Mouse (Mus musculus) mammary gland, adult 2 months (tissue): ENCODE results near the gene Gm11757. TPM values are rescaled to one million over a fixed set of nuclear protein-coding genes. Genes with fewer than 3 reads are reported as not detected.

Source experiments
- polyA plus RNA-seq: library from polyadenylated mRNA; depleted of rRNA; stranded (reverse); fragments of >200 nt; gene quantifications from 2 replicates; pipeline ENCODE4 v1.2.3, GENCODE M21; 2012; ENCODE audit warnings: low replicate concordance; rRNA removed

Gm11757 gene
- polyA plus RNA-seq: not detected in 2 replicates

DNA sequence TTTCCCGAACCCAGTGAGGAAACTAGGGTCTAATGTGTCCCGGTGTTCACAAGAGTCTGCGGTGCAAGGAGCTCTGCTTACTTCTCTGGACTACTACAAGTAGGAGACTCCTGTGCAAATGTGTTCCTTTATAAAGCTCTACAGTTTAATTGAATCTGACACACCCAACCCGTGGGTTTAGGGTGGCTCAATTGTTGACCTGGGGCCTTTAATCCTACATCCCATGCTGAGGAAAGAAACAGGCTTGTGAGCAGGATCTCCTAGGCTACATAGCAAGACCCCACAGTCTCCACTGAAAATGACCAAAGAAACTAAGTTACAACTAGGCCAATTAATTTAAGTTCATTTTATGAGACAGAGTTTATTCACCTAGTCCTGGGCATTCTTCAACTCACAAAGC, at the start of gene Gm11757:
Gene Gm11757 (minus strand): TSS at position 101 of the 400 bp plus-strand sequence.

DNA sequence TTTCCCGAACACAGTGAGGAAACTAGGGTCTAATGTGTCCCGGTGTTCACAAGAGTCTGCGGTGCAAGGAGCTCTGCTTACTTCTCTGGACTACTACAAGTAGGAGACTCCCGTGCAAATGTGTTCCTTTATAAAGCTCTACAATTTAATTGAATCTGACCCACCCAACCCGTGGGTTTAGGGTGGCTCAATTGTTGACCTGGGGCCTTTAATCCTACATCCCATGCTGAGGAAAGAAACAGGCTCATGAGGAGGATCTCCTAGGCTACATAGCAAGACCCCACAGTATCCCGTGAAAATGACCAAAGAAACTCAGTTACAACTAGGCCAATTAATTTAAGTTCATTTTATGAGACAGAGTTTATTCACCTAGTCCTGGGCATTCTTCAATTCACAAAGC, 29.7 kb upstream of the Gm11757 start, which contains the start of gene Gm11756:
Gene Gm11756 (minus strand): TSS at position 101 of the 400 bp plus-strand sequence.

GRCm38 (mm10) chr4:73905853-73906252, 14.9 kb upstream of the Gm11757 start, which contains the start of gene Gm13871:
Gm13871 (minus strand) TSS chr4:73905953.

DNA sequence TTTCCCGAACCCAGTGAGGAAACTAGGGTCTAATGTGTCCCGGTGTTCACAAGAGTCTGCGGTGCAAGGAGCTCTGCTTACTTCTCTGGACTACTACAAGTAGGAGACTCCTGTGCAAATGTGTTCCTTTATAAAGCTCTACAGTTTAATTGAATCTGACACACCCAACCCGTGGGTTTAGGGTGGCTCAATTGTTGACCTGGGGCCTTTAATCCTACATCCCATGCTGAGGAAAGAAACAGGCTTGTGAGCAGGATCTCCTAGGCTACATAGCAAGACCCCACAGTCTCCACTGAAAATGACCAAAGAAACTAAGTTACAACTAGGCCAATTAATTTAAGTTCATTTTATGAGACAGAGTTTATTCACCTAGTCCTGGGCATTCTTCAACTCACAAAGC, 14.7 kb downstream of the Gm11757 start, which contains the start of gene Gm11758:
Gene Gm11758 (minus strand): TSS at position 101 of the 400 bp plus-strand sequence.

Other genes starting within 250 kb of the Gm11757 start
- not detected in 2 replicates for gene Gm11239, start 222.8 kb downstream of the Gm11757 start, polyA plus RNA-seq
- gene Gm428, start 207.6 kb downstream of the Gm11757 start, polyA plus RNA-seq: not detected in 2 replicates
- gene Rasef, start 100.1 kb downstream of the Gm11757 start, polyA plus RNA-seq: 2.3 and 2.9 TPM in 2 replicates
- gene Gm11758, start 14.8 kb downstream of the Gm11757 start, polyA plus RNA-seq: not detected in 2 replicates
- not detected in 2 replicates for gene Gm13871, start 14.8 kb upstream of the Gm11757 start, polyA plus RNA-seq
- gene Gm11756, start 29.6 kb upstream of the Gm11757 start, polyA plus RNA-seq: not detected in 2 replicates
- 19.3 TPM in 1 of 2 replicates, not detected in the other for gene 2310002L09Rik, start 59.7 kb upstream of the Gm11757 start, polyA plus RNA-seq
- gene Frmd3, start 122.3 kb upstream of the Gm11757 start, polyA plus RNA-seq: 0.14 and 0.24 TPM in 2 replicates